Mouse (Mus musculus): ENCODE data around the gene Lrrc29. TPM values are rescaled to one million over a fixed set of nuclear protein-coding genes. Genes with fewer than 3 reads are reported as not detected.

Lrrc29 gene
- total and polyA plus RNA-seq, 2 experiments, result 3.0 to 12.9 TPM

- Histone ChIP-seq H3K9ac (ENCODE audit: low read depth, low read length) (peak overlapping the region; percentile 63), H3K27ac (replicated peaks; ENCODE audit: insufficient read depth, low read depth, low read length) (no peak overlapping the region), H3K27me3 (ENCODE audit: control insufficient read depth, insufficient read depth, low read length) (no peaks in the 10 kb centered on the region), H3K36me3 (ENCODE audit: control insufficient read depth, insufficient read depth, low read length) (no peaks in the 10 kb centered on the region), H3K4me1 (ENCODE audit: control insufficient read depth, insufficient read depth, low read length) (peaks cover 8% of the 10 kb centered on the region; the same call in 1 of the 2 replicates), H3K79me2 (ENCODE audit: control insufficient read depth, insufficient read depth, low read length) (no peaks in the 10 kb centered on the region), H3K4me3 (ENCODE audit: insufficient read depth, low read depth, low read length) (peak overlapping the region; percentile 77)
- 8% methylated on average over 53 of the region's 53 CpGs for WGBS
- peak; percentile 79 for DNase-seq (ENCODE audit: extremely low read depth, low read depth, low spot score)
- TF ChIP-seq CTCF (IDR thresholded peaks at IDR 0.05; ENCODE audit: low read depth, low read length) (no peak), POLR2A (IDR thresholded peaks at IDR 0.05; ENCODE audit: extremely low read depth, insufficient read depth, low read length) (no peak)
Measured at GRCm38 (mm10) chr8:105288958-105289732, 36.9 kb downstream of the Lrrc29 start.

GRCm38 (mm10) chr8:105288231-105288630 lies 37.8 kb downstream of the Lrrc29 start:
- Histone ChIP-seq H3K79me2 (ENCODE audit: control insufficient read depth, insufficient read depth, low read length) (no peaks in the 10 kb centered on the region), H3K27me3 (ENCODE audit: control insufficient read depth, insufficient read depth, low read length) (no peaks in the 10 kb centered on the region), H3K9ac (ENCODE audit: low read depth, low read length) (no peak overlapping the region), H3K4me3 (ENCODE audit: insufficient read depth, low read depth, low read length) (no peak overlapping the region), H3K36me3 (ENCODE audit: control insufficient read depth, insufficient read depth, low read length) (no peaks in the 10 kb centered on the region), H3K4me1 (ENCODE audit: control insufficient read depth, insufficient read depth, low read length) (peaks cover 8% of the 10 kb centered on the region; the same call in 1 of the 2 replicates), H3K27ac (replicated peaks; ENCODE audit: insufficient read depth, low read depth, low read length) (no peak overlapping the region)
- DNase-seq (ENCODE audit: extremely low read depth, low read depth, low spot score), result no peak
- no peak for TF ChIP-seq POLR2A (IDR thresholded peaks at IDR 0.05; ENCODE audit: extremely low read depth, insufficient read depth, low read length)
- TF ChIP-seq CTCF (IDR thresholded peaks at IDR 0.05; ENCODE audit: low read depth, low read length), result no peak
- 97% methylated on average over 5 of the region's 5 CpGs for WGBS

GRCm38 (mm10) chr8:105286907-105287306 lies 39.2 kb downstream of the Lrrc29 start:
- H3K4me3 ChIP-seq (ENCODE audit: insufficient read depth, low read depth, low read length), result no peak overlapping the region
- no peak for DNase-seq (ENCODE audit: extremely low read depth, low read depth, low spot score)
- H3K36me3 ChIP-seq (ENCODE audit: control insufficient read depth, insufficient read depth, low read length), result no peaks in the 10 kb centered on the region
- WGBS, result 87% methylated on average over 4 of the region's 4 CpGs
- no peak for TF ChIP-seq CTCF (IDR thresholded peaks at IDR 0.05; ENCODE audit: low read depth, low read length)
- TF ChIP-seq POLR2A (IDR thresholded peaks at IDR 0.05; ENCODE audit: extremely low read depth, insufficient read depth, low read length), result no peak
- no peaks in the 10 kb centered on the region for H3K79me2 ChIP-seq (ENCODE audit: control insufficient read depth, insufficient read depth, low read length)
- H3K27me3 ChIP-seq (ENCODE audit: control insufficient read depth, insufficient read depth, low read length), result no peaks in the 10 kb centered on the region
- no peak overlapping the region for H3K27ac ChIP-seq (replicated peaks; ENCODE audit: insufficient read depth, low read depth, low read length)
- peaks cover 10% of the 10 kb centered on the region for H3K4me1 ChIP-seq (ENCODE audit: control insufficient read depth, insufficient read depth, low read length)
- H3K9ac ChIP-seq (ENCODE audit: low read depth, low read length), result no peak overlapping the region

- Histone ChIP-seq H3K4me3 (ENCODE audit: insufficient read depth, low read depth, low read length) (no peak overlapping the region), H3K4me1 (ENCODE audit: control insufficient read depth, insufficient read depth, low read length) (peaks cover 9% of the 10 kb centered on the region), H3K9ac (ENCODE audit: low read depth, low read length) (no peak overlapping the region), H3K36me3 (ENCODE audit: control insufficient read depth, insufficient read depth, low read length) (no peaks in the 10 kb centered on the region), H3K27me3 (ENCODE audit: control insufficient read depth, insufficient read depth, low read length) (no peaks in the 10 kb centered on the region), H3K27ac (replicated peaks; ENCODE audit: insufficient read depth, low read depth, low read length) (no peak overlapping the region), H3K79me2 (ENCODE audit: control insufficient read depth, insufficient read depth, low read length) (no peaks in the 10 kb centered on the region)
- 38% methylated on average over 12 of the region's 12 CpGs for WGBS
- TF ChIP-seq POLR2A (IDR thresholded peaks at IDR 0.05; ENCODE audit: extremely low read depth, insufficient read depth, low read length) (no peak), CTCF (IDR thresholded peaks at IDR 0.05; ENCODE audit: low read depth, low read length) (no peak)
- no peak for DNase-seq (ENCODE audit: extremely low read depth, low read depth, low spot score)
Measured at GRCm38 (mm10) chr8:105285514-105285913, 40.6 kb downstream of the Lrrc29 start.

- no peak overlapping the region for H3K27ac ChIP-seq (replicated peaks; ENCODE audit: insufficient read depth, low read depth, low read length)
- WGBS, result 32% methylated on average over 23 of the region's 23 CpGs
- peak; percentile 65 for DNase-seq (ENCODE audit: extremely low read depth, low read depth, low spot score)
- H3K4me3 ChIP-seq (ENCODE audit: insufficient read depth, low read depth, low read length), result no peak overlapping the region
- no peaks in the 10 kb centered on the region for H3K36me3 ChIP-seq (ENCODE audit: control insufficient read depth, insufficient read depth, low read length)
- peak; percentile 98 for TF ChIP-seq CTCF (IDR thresholded peaks at IDR 0.05; ENCODE audit: low read depth, low read length)
- no peak for TF ChIP-seq POLR2A (IDR thresholded peaks at IDR 0.05; ENCODE audit: extremely low read depth, insufficient read depth, low read length)
- no peaks in the 10 kb centered on the region for H3K79me2 ChIP-seq (ENCODE audit: control insufficient read depth, insufficient read depth, low read length)
- H3K27me3 ChIP-seq (ENCODE audit: control insufficient read depth, insufficient read depth, low read length), result no peaks in the 10 kb centered on the region
- no peak overlapping the region for H3K9ac ChIP-seq (ENCODE audit: low read depth, low read length)
- peaks cover 6% of the 10 kb centered on the region for H3K4me1 ChIP-seq (ENCODE audit: control insufficient read depth, insufficient read depth, low read length)
Measured at GRCm38 (mm10) chr8:105283074-105283473, 43.0 kb downstream of the Lrrc29 start.

GRCm38 (mm10) chr8:105282239-105282638 lies 43.8 kb downstream of the Lrrc29 start:
- DNase-seq (ENCODE audit: extremely low read depth, low read depth, low spot score), result no peak
- no peak overlapping the region for H3K4me3 ChIP-seq (ENCODE audit: insufficient read depth, low read depth, low read length)
- TF ChIP-seq CTCF (IDR thresholded peaks at IDR 0.05; ENCODE audit: low read depth, low read length) (no peak), POLR2A (IDR thresholded peaks at IDR 0.05; ENCODE audit: extremely low read depth, insufficient read depth, low read length) (no peak)
- WGBS, result 91% methylated on average over 4 of the region's 4 CpGs
- H3K27me3 ChIP-seq (ENCODE audit: control insufficient read depth, insufficient read depth, low read length), result no peaks in the 10 kb centered on the region
- peaks cover 6% of the 10 kb centered on the region for H3K4me1 ChIP-seq (ENCODE audit: control insufficient read depth, insufficient read depth, low read length)
- H3K9ac ChIP-seq (ENCODE audit: low read depth, low read length), result no peak overlapping the region
- no peaks in the 10 kb centered on the region for H3K36me3 ChIP-seq (ENCODE audit: control insufficient read depth, insufficient read depth, low read length)
- no peaks in the 10 kb centered on the region for H3K79me2 ChIP-seq (ENCODE audit: control insufficient read depth, insufficient read depth, low read length)
- H3K27ac ChIP-seq (replicated peaks; ENCODE audit: insufficient read depth, low read depth, low read length), result no peak overlapping the region

Measured in liver, adult 2 months (tissue).